Mouse (Mus musculus) frontal cortex, postnatal 10 days (tissue): Measurements from ENCODE around the gene Lrrc4c.

ENCODE experiments used
- DNase-seq, 2 experiments: peaks; one replicate each; pipeline ENCODE4 v3.0.0; 2022; ENCODE audit warnings: low spot score in 2 of 2, mixed read lengths in 1 of 2

Gene Lrrc4c

DNA sequence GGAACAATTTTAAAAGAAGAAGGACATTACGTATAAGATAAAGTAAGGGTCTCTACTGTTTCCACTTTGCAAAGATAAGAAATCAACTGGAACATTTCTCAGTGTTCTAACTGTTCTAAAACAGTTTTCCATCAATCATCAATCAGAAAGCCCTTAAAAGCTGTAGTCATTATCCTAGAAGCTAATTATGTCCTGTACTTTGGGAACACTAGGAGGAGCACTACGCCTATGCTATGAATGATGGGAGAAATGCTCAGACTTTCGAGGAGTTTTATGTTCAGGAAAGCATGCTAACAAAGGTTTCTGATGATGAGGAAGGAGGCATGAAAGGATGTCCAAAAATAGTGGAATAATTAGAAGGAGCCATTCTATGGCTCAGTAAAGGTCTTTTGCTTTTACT is 219.5 kb downstream of the Lrrc4c start:
- DNase-seq, result no peak

- no peak for DNase-seq
These were observed 229.2 kb downstream of the Lrrc4c start for GRCm38 (mm10) chr2:96547171-96547570.

- no peak for DNase-seq
These were observed 255.8 kb downstream of the Lrrc4c start for GRCm38 (mm10) chr2:96573755-96574154.

DNA sequence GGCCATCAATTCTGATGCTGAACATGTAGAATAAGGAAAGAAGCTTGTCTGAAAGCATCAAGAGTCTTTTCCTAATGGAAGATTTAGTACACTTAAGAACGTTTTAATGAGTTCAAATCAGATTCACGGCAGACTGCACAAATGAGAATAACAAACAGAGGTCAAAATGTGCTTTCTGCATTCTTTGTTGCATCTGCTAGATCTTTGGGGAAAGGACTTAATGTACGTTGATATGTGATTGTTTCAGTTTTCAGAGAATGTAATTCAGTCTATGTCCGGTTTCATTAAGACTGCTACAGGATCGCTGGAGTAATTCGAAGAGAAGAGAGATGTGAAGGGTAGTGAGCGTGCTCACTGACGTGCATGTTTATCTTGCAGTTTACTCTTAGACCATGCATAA is 259.7 kb downstream of the Lrrc4c start:
- no peak for DNase-seq

GRCm38 (mm10) chr2:96580136-96580733 is 262.3 kb downstream of the Lrrc4c start:
- no peak for DNase-seq

GRCm38 (mm10) chr2:96585665-96586064 is 267.7 kb downstream of the Lrrc4c start:
- peak; percentile 62 to 67 for DNase-seq

GRCm38 (mm10) chr2:96604801-96605200 is 286.8 kb downstream of the Lrrc4c start:
- DNase-seq, result no peak

- no peak for DNase-seq
These were observed 296.2 kb downstream of the Lrrc4c start for GRCm38 (mm10) chr2:96614121-96614520.

- no peak for DNase-seq
These were observed 300.8 kb downstream of the Lrrc4c start for GRCm38 (mm10) chr2:96618691-96619205.

GRCm38 (mm10) chr2:96667113-96667512 is 349.1 kb downstream of the Lrrc4c start:
- no peak for DNase-seq

- no peak for DNase-seq
These were observed 363.8 kb downstream of the Lrrc4c start for GRCm38 (mm10) chr2:96681806-96682205.

DNA sequence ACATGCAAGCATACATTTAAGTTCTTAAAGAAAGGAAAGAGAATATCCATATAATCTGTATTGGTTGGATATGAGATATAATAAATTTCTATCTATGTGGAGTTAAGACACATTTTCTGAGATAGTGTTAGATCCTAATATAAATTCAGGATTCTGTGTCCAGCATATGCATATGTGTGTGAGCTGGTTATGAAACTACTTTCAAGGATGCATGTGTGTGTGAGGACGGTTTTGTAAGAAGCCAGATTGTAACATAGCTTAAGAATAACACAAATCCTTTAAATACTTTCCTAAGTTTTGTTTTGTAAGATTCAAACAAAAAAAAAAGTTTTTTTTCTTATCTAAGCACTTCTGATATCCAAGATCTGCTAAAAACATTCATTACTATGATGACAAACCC is 367.4 kb downstream of the Lrrc4c start:
- DNase-seq, result no peak

DNA sequence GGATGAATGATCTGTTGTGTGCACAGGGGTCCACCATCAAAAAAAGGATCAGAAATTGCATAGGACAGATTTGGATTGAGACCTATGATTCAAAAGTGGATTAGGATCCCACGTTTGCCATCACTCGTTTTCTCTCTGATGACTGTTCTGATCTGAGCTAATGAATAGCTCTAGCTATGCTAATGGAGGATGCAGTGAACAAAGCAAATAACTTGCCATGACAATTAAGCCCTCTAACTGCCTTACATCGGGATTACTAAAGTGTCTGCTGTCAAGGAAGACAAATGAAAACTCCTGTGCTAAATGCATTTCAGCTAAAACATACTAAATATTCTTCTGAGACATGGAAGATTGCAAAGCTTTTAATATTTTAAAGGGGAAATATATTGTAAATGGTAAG is 387.0 kb downstream of the Lrrc4c start:
- no peak for DNase-seq

GRCm38 (mm10) chr2:96707772-96708350 is 389.9 kb downstream of the Lrrc4c start:
- no peak for DNase-seq

- DNase-seq, result no peak
These were observed 396.6 kb downstream of the Lrrc4c start for GRCm38 (mm10) chr2:96714561-96714960.

DNA sequence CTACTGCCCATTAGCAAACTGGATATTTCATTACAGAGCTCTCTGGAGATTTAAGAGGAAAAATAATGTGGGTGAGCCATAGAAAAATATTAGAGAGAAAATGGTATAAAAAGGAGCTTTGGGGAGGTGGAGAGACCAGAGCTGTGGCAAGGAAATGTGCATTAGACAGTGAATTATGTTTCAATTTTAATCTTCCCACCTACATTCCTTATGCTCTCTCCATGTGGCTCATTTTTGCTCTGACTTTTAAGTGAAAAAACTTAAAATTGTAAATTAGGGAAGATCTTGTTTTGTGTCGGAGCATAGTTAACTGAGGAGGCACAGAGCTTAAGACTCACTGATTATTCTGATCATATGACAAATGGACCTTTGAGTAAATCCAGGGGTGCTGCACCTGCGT is 399.4 kb downstream of the Lrrc4c start:
- no peak for DNase-seq

DNA sequence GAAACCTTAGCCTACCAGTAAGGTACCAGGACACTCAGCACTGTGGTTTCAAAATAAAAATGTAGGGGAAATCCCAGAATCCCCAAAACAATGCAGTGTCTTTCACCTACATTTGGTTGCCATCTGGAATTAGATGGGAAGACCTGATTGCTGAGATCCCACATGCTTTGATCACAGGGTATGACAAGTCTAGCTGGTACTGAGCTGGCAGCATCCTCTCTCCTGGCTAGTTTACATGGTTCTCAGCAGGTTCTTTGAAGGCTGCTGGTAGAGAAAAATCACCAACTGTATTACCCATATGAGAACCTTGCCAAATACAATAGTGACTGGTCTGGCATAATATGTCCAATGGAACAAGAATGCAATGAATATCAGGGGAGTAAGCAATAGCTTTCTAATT is 405.4 kb downstream of the Lrrc4c start:
- DNase-seq, result no peak

- DNase-seq, result no peak
These were observed 418.1 kb downstream of the Lrrc4c start for GRCm38 (mm10) chr2:96736081-96736480.

DNA sequence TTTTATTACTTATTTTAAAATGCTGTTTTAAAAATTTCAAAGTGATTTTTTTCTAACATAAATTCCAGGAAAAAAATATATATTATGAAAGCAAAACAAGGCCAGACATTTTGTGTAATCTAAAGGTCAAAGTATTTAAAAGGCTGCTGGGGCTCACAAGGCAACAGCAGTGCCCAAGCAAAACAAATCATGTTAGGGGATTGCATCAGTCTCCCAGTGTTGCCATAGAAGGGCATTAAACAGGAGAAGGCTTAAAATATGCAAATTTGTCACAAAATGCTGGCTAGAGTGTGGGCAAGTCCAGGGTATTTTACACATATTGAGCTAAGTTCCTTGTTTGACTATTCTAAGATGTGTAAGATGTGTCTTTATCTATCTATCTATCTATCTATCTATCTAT is 437.1 kb downstream of the Lrrc4c start:
- DNase-seq, result no peak

DNA sequence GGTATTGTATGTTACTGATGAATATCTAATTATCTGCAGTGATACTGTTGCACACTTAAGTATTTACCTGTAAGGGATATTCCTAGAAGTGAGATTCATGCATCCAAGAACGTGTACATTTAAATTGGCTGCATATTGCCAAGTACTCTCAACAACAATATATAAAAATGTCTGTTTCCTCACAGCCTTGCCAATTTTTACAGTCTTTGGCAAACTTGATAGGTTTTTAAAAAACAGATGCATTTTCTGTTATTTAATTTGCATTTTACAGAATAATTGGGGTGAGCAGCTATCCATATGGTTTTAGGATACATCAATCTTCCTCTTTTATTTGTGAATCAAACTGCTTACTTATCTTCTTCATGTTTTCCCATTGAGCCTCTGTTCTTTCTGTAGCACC is 439.7 kb downstream of the Lrrc4c start:
- no peak for DNase-seq

DNA sequence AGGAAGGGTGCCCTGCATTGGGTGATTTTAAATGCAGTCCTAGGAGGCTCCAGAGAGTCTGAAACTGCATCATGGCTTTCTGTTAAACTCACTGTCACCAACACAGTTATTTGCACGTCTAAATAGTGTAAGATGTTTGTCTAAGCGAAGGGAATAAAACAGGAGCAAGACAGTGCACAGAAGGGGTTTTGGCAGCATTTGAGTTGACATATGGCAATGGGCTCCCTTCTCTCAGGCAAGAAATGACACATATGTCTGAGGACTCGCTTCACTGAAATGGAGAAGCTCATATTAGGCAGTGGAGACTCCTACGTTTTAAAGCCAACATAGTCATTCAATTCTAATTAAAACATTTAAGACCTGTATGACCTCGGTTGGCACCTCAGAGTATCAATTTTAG is 445.6 kb downstream of the Lrrc4c start:
- no peak for DNase-seq

- DNase-seq, result no peak
These were observed 457.4 kb downstream of the Lrrc4c start for GRCm38 (mm10) chr2:96775376-96775775.

GRCm38 (mm10) chr2:96796681-96797385 is 478.9 kb downstream of the Lrrc4c start:
- DNase-seq, result no peak
